Mouse (Mus musculus): Measurements from ENCODE around the gene Krt78. TPM values are rescaled to one million over a fixed set of nuclear protein-coding genes. Genes with fewer than 3 reads are reported as not detected.

Gene Krt78
- polyA plus RNA-seq, 1 experiment, result 0.16 TPM

DNA sequence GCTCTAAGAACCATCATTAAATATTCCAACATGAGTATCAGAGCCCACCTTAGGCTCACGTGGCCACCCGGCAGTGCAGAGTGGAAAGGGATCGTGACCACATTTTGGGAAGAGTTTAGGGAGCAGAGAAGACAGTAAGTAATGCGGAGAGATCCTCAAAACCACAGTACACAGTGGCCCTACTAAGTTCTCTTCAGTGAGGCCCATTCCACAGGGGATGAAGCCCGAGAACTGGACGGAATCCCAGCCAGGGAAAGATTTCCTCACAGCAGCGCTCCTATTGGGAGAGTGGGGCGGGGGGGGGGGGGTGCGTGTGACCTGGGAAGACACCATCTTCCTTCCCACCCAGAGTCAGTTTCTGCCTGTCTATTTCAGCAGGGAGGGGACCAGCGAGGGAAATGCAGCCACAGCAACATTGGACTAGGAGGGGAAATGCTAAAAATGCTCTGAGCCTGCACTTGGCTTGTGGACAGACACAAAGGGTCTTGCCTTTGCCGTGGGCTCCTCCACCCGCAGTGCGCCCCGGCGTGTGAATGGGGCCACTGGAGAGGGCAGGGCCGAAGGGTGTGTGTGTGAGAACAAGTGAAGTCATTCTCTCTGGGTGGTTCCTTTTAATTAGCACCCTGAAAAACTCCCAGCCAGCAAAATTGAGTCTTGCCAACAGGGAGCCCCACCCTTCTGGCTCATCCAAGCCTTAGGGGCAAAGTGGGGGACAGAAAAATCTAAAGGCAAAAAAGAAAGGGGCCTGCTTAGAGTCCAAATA, 20.2 kb upstream of the Krt78 start:
- 28% methylated on average over 16 of the region's 16 CpGs for WGBS
- DNase-seq (ENCODE audit: low read depth, low spot score), result no peak

DNA sequence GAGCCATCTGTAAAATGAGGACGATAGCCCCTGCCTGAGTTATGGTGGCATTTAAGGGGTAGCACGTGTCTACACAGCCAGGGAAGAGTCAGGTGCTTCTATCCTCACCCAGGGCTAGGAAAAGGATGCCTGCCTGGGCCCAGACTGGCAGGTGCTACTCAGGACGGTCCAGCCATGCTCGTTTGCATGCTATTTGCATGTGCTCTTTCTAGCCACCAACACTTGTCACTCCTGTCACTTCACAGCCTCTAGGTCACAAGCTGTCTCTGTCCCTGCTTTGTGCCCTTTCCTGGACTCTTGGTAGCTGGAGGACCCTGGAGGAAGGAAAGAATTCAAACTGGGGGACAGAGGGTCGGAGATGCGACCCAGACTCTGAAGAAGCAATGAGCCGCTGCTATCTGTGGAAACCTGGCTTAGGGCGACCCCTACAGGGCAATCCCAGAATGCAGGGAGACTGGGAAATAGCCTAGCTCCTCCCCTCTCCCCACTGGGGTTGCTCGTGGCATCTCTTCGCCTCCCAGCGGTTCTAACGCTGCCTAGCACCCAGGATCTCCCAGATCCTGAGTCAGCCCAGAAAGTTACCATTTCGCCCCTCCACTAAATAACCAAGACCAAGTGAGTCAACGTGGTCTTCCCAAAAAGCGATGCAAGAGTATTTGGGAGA, 19.5 kb upstream of the Krt78 start:
- WGBS, result 14% methylated on average over 15 of the region's 15 CpGs
- DNase-seq (ENCODE audit: low read depth, low spot score), result no peak

DNA sequence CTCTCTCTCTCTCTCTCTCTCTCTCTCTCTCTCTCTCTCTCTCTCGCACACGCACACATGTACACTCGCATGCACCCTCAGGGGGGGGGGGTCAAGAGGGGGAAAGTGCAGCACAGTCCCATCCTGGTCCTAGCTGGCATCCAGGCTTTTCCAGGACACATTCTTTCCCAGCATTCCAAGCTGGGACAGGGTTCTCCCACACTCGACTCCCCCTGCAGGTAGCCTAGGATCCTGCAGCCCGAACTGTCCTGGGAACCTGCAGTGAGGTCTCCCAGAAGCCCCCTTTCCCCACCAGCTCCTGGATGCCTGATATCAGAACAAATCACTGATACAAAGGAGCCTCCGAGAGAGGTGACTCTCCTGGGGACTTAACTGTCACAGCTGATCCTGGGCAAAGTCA, 16.4 kb upstream of the Krt78 start:
- WGBS, result 21% methylated on average over 3 of the region's 6 CpGs
- no peak for DNase-seq (ENCODE audit: low read depth, low spot score)

GRCm38 (mm10) chr15:101966808-101967207, 12.7 kb upstream of the Krt78 start:
- 28% methylated on average over 8 of the region's 8 CpGs for WGBS
- no peak for DNase-seq (ENCODE audit: low read depth, low spot score)

- WGBS, result 94% methylated on average over 3 of the region's 3 CpGs
- DNase-seq (ENCODE audit: low read depth, low spot score), result no peak
Observed at GRCm38 (mm10) chr15:101958891-101959290, 4.8 kb upstream of the Krt78 start.

DNA sequence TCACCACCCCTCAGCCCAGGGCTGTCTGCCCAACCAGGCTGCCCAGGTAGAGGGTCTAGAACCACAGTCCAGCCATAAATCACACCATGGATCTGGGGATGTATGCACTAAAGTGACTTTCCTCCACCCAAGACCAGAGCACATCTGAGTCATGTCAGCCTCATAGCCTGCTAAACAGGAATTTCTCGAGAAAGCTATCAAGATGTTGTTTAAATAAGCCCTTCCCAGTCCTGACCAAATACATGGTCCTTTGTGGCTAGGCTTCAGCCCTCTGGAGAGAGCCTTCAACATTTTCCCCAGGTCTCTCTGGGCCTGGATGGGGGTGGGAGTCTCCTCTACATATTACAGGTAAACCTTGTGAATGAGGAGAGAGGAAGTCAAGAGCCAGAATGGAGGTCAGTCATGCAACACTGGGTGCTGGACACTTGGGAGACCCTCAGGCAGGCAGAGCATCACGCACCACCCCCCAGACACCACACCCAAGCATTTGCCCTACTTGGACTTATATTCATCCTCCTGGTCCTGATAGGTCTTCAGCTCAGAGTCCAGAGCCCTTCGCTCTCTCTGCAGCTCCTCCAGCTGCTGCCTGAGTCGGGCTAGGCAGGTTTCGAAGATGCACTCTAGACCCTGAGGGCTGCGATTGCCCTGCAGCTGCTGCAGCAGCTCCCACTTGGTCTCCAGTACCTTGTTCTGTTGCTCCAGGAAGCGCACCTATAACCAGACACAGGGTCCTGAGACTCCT, 1.2 kb downstream of the Krt78 start:
- WGBS, result 45% methylated on average over 7 of the region's 7 CpGs
- DNase-seq (ENCODE audit: low read depth, low spot score), result no peak

DNA sequence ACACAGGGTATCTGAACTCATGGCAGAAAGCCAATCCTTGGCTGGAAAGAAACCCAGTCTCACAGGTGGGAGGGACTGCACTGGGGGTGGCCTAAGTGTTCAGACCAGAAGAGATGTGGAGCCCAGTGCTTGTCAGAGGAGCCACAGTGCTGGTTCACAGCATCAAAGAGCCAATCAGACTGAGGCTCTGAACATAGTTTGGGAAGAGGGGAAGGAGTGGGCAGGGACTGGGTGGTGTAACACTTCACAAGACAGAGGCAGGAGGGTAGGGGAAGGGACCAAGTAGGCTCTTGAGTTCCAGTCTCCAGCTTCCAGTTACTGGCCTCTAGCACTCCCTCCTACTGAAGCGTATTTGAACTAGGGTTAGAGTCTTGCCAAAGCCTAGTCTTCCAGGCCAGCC, 8.7 kb downstream of the Krt78 start:
- DNase-seq (ENCODE audit: low read depth, low spot score), result no peak
- WGBS, result 88% methylated on average over 1 of the region's 1 CpGs

DNA sequence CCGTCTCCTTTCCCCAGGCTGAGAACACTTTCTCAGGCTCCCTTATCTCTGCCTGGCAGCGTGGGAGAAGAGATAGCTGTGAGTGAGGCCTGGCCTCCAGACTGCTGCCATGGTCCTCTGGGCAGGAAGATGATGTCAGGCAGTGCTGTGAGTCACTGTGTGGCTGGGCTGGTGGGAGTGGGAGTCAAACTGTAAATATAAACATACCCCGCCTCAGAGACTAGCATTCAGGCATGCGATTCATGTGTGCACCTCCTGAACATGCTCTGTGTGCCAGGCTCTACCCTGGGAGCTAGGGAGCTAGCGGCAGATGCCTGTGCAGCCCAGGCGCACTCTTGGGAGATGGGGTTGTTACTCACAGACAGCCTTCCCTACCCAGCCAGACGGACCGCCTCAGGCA, 12.1 kb downstream of the Krt78 start:
- no peak for DNase-seq (ENCODE audit: low read depth, low spot score)
- WGBS, result 69% methylated on average over 8 of the region's 8 CpGs

DNA sequence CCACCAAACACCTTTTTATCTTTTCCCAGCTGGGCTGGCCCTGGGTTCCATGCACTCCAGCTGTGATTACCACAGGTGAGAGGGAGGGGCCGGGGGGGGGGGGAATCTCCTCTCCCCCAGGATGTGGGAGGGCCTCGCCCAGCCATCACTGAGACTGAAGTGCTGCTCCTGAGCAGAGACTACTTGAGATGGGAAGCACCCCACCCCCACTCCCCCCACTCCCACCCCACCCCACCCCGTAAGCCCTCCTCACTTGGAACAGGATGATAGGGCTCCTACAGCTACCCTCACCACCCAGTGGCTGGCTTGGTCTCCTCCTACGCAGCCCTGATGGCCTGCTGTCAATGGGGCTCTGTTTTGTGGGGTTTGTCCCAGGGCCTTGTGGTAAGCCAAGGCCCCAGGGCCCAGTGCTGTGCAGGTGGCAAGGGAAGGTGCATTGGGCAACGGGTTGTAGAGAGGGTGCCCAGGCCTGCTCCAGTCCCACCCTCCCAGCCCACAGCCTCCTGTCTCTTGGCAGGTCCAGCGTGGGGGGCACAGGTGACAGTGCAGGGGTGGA, 13.7 kb downstream of the Krt78 start, which contains the start of gene Krt79:
Gene Krt79, minus strand, starts transcription at position 51 of the 556 bp plus-strand sequence.
- WGBS, result 72% methylated on average over 6 of the region's 6 CpGs
- DNase-seq (ENCODE audit: low read depth, low spot score), result no peak

- DNase-seq (ENCODE audit: low read depth, low spot score), result no peak
- 39% methylated on average over 9 of the region's 9 CpGs for whole genome bisulfite sequencing
Observed at GRCm38 (mm10) chr15:101938600-101939308, 15.3 kb downstream of the Krt78 start.

DNA sequence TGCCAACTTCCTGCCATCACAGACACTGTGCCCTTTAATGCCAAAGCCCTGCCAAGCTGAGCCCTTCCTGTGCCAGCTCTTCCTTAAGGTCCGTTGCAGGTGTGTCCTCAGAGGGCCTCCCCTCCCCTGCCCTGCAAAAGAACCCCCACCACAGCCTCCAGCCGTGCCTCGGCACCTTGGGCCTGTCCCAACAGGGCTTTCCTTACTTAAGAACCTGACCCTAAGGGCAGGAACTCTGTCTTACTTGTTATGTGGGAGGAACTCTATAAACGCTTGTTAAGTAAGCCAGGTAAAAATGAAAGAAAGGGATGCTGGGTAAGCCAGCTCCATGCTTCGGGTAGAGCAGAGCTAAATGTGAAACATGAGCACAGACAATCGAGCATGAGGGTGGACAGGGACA, 21.1 kb downstream of the Krt78 start:
- DNase-seq (ENCODE audit: low read depth, low spot score), result no peak
- WGBS, result 36% methylated on average over 6 of the region's 6 CpGs

DNA sequence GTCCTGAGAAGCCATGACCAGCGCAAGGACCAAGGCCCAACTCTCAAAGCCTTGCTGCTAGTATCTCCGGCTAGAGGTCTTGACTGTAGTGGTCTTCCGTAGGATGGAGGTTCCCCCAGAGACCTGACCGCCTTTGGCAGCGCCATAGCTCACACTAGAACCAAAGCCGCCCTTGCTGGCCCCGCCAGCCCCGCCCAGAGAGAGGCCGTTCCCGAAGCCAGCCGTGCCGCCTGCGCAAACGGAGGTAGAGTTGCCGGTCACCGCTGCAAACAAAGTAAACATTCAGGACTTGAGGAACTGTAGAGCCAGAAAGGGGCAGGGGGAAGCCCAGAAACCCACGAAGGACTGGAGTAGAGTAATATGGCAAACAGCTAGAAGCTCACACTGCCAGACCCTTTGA, 24.4 kb downstream of the Krt78 start:
- 3% methylated on average over 17 of the region's 17 CpGs for WGBS

DNA sequence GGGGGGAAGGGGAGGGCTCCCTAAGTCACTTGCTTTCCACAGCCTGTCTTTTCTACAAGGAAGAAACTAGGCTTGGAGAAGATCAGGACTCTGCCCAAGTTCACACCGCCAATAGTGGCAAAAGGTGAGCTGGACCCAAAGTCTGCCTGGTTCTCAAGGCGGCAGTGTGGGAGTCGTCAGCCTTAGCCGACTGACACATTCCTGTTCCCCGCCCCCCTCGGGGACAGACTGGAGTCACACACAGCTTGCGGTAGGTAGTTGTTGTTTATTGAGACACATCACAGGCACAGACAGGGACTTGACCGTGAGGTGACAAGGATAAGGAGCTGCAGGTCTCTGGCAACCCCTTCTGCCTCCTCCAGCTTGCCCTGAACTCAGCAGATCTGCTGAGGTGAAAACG, 25.0 kb downstream of the Krt78 start:
- 16% methylated on average over 9 of the region's 9 CpGs for WGBS

More for the DNA sequence above, 24.4 kb downstream of the Krt78 start:
- no peak for DNase-seq (ENCODE audit: low read depth, low spot score)

GRCm38 (mm10) chr15:101927340-101928080, 26.6 kb downstream of the Krt78 start:
- no peak for DNase-seq (ENCODE audit: low read depth, low spot score)
- 42% methylated on average over 12 of the region's 12 CpGs for WGBS

More for the DNA sequence above, 25.0 kb downstream of the Krt78 start:
- no peak for DNase-seq (ENCODE audit: low read depth, low spot score)

DNA sequence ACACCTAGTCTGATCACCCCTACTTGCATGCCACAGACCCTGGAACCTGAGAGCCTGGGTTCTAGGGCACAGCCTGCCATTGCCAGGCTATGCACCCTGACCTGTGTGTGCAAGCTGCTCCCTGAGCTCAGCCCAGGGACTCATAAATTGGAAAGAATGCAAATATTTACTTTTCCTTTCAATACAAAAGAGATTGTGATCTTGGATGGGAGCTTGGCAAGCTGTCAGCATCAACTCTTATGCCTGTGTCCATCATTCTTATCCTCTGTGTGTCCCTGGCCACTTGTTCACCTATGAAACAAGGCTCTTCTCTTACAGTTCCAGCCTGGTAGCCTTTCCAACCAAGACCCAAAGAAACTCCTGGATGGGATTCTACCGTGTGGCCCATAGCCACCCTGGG, 29.0 kb downstream of the Krt78 start:
- DNase-seq (ENCODE audit: low read depth, low spot score), result no peak
- 29% methylated on average over 1 of the region's 1 CpGs for WGBS

- DNase-seq (ENCODE audit: low read depth, low spot score), result no peak
- 32% methylated on average over 11 of the region's 11 CpGs for WGBS
Observed at GRCm38 (mm10) chr15:101924635-101925034, 29.5 kb downstream of the Krt78 start, which contains the start of gene Krt4. Krt4 (minus strand) TSS chr15:101924735.

DNA sequence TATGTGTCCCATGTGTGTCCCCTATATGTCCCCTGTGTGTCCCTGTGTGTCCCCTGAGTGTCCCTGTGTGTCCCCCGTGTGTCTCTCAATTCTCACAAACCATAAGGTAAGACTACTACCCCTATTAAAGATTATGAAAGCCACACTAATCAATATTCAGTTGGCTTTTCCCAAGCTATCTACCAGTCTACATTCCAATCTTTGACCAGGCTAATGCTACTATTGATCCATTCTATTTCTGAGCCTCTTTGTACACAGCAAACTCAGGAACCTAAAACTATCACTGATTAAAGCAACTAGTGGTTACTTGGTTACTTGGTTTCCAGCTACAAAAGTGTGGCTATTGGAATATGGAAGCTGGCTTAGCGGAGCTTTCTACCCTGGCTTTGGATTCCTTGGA, 31.8 kb downstream of the Krt78 start:
- no peak for DNase-seq (ENCODE audit: low read depth, low spot score)
- 95% methylated on average over 2 of the region's 2 CpGs for WGBS

GRCm38 (mm10) chr15:101916072-101916471, 38.0 kb downstream of the Krt78 start:
- 62% methylated on average over 2 of the region's 2 CpGs for WGBS
- DNase-seq (ENCODE audit: low read depth, low spot score), result no peak

GRCm38 (mm10) chr15:101904849-101905248, 49.2 kb downstream of the Krt78 start:
- DNase-seq (ENCODE audit: low read depth, low spot score), result no peak
- WGBS, result 85% methylated on average over 5 of the region's 5 CpGs
